Mouse (Mus musculus) megakaryocyte-erythroid progenitor cell, adult 5-6 weeks (primary cell): Measurements from ENCODE around the gene Ubfd1. TPM values are rescaled to one million over a fixed set of nuclear protein-coding genes. Genes with fewer than 3 reads are reported as not detected.

ENCODE experiments used
- ATAC-seq: replicated peaks from 2 replicates; pipeline ENCODE4 v1.8.0; 2016; ENCODE audit warnings: mild to moderate bottlenecking, inconsistent platforms; ENCODE audit not compliant: severe bottlenecking, poor library complexity, low FRiP score, low TSS enrichment
- total RNA-seq, 2 experiments: library from RNA; stranded (forward) in 1 of 2; stranded (reverse) in 1 of 2; fragments of 200-1000, 215-1000 nt in 1 of 2; fragments of >200 nt in 1 of 2; fragmentation: Nextera tagmentation in 1 of 2; gene quantifications; 2 replicates each; pipeline ENCODE4 v1.2.3; 2014 to 2017

The Ubfd1 gene
- total RNA-seq, 2 experiments from 2014 or later: 39.4 to 44.2 TPM

GRCm38 (mm10) chr7:122079798-122080554, 13.0 kb downstream of the Ubfd1 start:
- ATAC-seq: no peak

GRCm38 (mm10) chr7:122081071-122081470, 14.1 kb downstream of the Ubfd1 start:
- ATAC-seq: no peak

GRCm38 (mm10) chr7:122087195-122087982, 20.4 kb downstream of the Ubfd1 start:
- no peak for ATAC-seq

GRCm38 (mm10) chr7:122094564-122095330, 27.8 kb downstream of the Ubfd1 start:
- ATAC-seq: peak; percentile 55; the same call in 1 of the 2 replicates

- ATAC-seq: no peak
Observed at GRCm38 (mm10) chr7:122098009-122098408, 31.0 kb downstream of the Ubfd1 start.

GRCm38 (mm10) chr7:122099222-122099621, 32.2 kb downstream of the Ubfd1 start:
- ATAC-seq: peak; percentile 74

GRCm38 (mm10) chr7:122101014-122101746, 34.2 kb downstream of the Ubfd1 start:
- 0 out of 2 replicates have a peak, but pooled peaks have one; percentile 1 for ATAC-seq

- peak; percentile 97 for ATAC-seq
Observed at GRCm38 (mm10) chr7:122101747-122102244, 34.8 kb downstream of the Ubfd1 start, which contains the start of gene Ndufab1. Gene Ndufab1 (minus strand): TSS chr7:122101886.

- no peak for ATAC-seq
Observed at GRCm38 (mm10) chr7:122108206-122108605, 41.2 kb downstream of the Ubfd1 start.

- no peak for ATAC-seq
Observed at GRCm38 (mm10) chr7:122123518-122123917, 56.5 kb downstream of the Ubfd1 start.

GRCm38 (mm10) chr7:122125636-122126035, 58.7 kb downstream of the Ubfd1 start:
- peak; percentile 57; the same call in 1 of the 2 replicates for ATAC-seq

GRCm38 (mm10) chr7:122126946-122127345, 60.0 kb downstream of the Ubfd1 start:
- no peak for ATAC-seq

Other genes starting within 250 kb of the Ubfd1 start
- gene Scnn1b, start 202.1 kb upstream of the Ubfd1 start, total RNA-seq (2014; fragmentation: Nextera tagmentation): not detected in 2 replicates
- not detected in 2 replicates for gene Scnn1b, start 202.1 kb upstream of the Ubfd1 start, total RNA-seq (2017)
- 15.1 and 16.2 TPM in 2 replicates for gene Cog7, start 85.5 kb upstream of the Ubfd1 start, total RNA-seq (2014; fragmentation: Nextera tagmentation)
- gene Cog7, start 85.5 kb upstream of the Ubfd1 start, total RNA-seq (2017): 10.9 and 11.2 TPM in 2 replicates
- 39.0 and 40.3 TPM in 2 replicates for gene Gga2, start 46.0 kb upstream of the Ubfd1 start, total RNA-seq (2014; fragmentation: Nextera tagmentation)
- gene Gga2, start 46.0 kb upstream of the Ubfd1 start, total RNA-seq (2017): 22.4 and 23.8 TPM in 2 replicates
- gene Ears2, start 88 bp downstream of the Ubfd1 start, total RNA-seq (2014; fragmentation: Nextera tagmentation): 10.0 and 10.3 TPM in 2 replicates
- gene Ears2, start 88 bp downstream of the Ubfd1 start, total RNA-seq (2017): 7.1 and 8.9 TPM in 2 replicates
- 337 and 365 TPM in 2 replicates for gene Ndufab1, start 34.7 kb downstream of the Ubfd1 start, total RNA-seq (2014; fragmentation: Nextera tagmentation)
- 59.5 and 174 TPM in 2 replicates for gene Ndufab1, start 34.7 kb downstream of the Ubfd1 start, total RNA-seq (2017)
- 37.8 and 43.2 TPM in 2 replicates for gene Palb2, start 65.8 kb downstream of the Ubfd1 start, total RNA-seq (2014; fragmentation: Nextera tagmentation)
- 17.7 and 21.8 TPM in 2 replicates for gene Palb2, start 65.8 kb downstream of the Ubfd1 start, total RNA-seq (2017)
- gene Dctn5, start 65.9 kb downstream of the Ubfd1 start, total RNA-seq (2014; fragmentation: Nextera tagmentation): 58.6 and 63.0 TPM in 2 replicates
- 60.1 and 69.3 TPM in 2 replicates for gene Dctn5, start 65.9 kb downstream of the Ubfd1 start, total RNA-seq (2017)
- gene Plk1, start 92.3 kb downstream of the Ubfd1 start, total RNA-seq (2014; fragmentation: Nextera tagmentation): 49.4 and 49.9 TPM in 2 replicates
- gene Plk1, start 92.3 kb downstream of the Ubfd1 start, total RNA-seq (2017): 43.6 and 55.5 TPM in 2 replicates
- not detected in 2 replicates for gene Ern2, start 119.0 kb downstream of the Ubfd1 start, total RNA-seq (2014; fragmentation: Nextera tagmentation)
- gene Ern2, start 119.0 kb downstream of the Ubfd1 start, total RNA-seq (2017): not detected in 2 replicates
- not detected in 2 replicates for gene Chp2, start 152.3 kb downstream of the Ubfd1 start, total RNA-seq (2014; fragmentation: Nextera tagmentation)
- gene Chp2, start 152.3 kb downstream of the Ubfd1 start, total RNA-seq (2017): not detected in 2 replicates
- gene Prkcb, start 221.6 kb downstream of the Ubfd1 start, total RNA-seq (2014; fragmentation: Nextera tagmentation): 6.0 and 11.4 TPM in 2 replicates
- gene Prkcb, start 221.6 kb downstream of the Ubfd1 start, total RNA-seq (2017): 0.19 and 3.6 TPM in 2 replicates